Mouse (Mus musculus): Measurements from ENCODE around the gene Gm39653.

DNA sequence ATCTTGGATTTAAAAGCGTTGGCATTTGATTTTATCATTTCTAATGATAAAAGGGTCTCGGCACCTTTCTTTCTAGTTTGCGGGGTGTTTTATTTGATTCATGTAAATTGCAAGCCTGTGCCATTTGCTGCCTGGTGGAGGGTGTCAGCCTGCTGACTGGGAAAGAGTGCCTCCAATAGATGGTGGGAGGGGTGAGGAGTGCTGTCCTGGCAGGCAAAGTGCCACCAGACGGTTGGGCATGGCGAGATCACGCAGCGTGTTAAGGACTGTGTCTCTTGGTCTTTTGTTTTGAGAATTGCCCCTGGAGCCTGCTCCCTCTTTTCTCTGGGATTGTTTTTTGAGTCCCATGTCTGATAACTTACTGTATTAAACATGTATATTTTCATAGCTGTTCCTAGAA, 43.5 kb upstream of the Gm39653 start:
- TF ChIP-seq POLR2AphosphoS5 (IDR thresholded peaks at IDR 0.05; ENCODE audit: insufficient replicate concordance, low read depth, low read length), result no peak
- no peak for TF ChIP-seq CTCF (IDR thresholded peaks at IDR 0.05; ENCODE audit: low read depth, low read length)
- TF ChIP-seq GATA2 (IDR thresholded peaks at IDR 0.05; ENCODE audit: borderline replicate concordance, low read depth, low read length), result no peak
- TF ChIP-seq TAL1 (conservative IDR thresholded peaks at IDR 0.05; ENCODE audit: low read depth, low read length), result no peak
